Mouse (Mus musculus): ENCODE results near the gene Slc47a2. TPM values are rescaled to one million over a fixed set of nuclear protein-coding genes. Genes with fewer than 3 reads are reported as not detected.
A peak's percentile ranks its signal among the peaks of the same experiment; 100 is the strongest.

Slc47a2 gene
- total RNA-seq, 2 experiments from 2014 or later, result not detected

- H3K27ac ChIP-seq, result no peak overlapping the region
- intact Hi-C loops (cut with DNase I), result no loop called here
- no peak for TF ChIP-seq CTCF (IDR thresholded peaks at IDR 0.05)
- no peak overlapping the region for H3K4me3 ChIP-seq
- no peak for DNase-seq
These were observed 45.3 kb downstream of the Slc47a2 start for GRCm38 (mm10) chr11:61297326-61297725.

DNA sequence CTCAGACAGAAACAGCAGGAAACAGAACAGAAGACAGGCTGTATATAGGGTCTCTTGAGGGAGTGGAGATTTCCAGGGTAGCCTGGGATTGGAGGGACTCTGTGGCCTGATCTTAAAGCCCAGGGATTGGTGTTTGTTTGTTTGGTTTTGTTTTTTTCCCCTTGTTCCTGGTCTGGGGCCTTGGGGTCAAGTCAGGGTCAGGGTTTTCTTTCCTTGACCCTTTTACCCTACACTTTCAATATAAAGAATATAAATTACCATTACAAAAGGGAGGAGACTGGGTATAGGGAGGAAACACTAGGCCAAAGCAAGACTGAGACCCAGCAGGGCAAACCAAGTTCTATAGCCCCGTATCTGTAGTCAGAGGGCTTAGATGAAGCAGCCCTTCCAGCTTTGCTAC is 46.1 kb downstream of the Slc47a2 start:
- TF ChIP-seq CTCF (IDR thresholded peaks at IDR 0.05), result no peak
- no peak for DNase-seq

DNA sequence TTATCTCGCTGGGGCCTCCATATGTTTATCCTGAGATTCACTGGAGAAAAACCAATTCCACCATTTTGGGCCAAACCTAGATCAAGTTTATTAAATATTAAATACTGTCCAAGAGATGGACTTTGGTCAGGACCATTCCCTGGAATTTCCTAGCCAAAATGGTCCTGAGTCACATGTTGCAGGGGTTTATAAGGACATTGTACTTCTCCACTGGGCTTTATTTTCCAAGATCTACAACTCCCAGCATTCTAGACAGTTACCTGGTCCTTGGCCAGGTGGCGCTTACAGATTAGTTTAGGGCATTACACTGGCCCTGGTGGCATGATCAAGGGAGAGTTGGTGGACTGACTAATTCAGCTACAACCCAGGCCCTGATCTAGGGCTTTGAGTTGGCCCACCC is 47.1 kb downstream of the Slc47a2 start:
- Histone ChIP-seq H3K27ac (no peak overlapping the region), H3K4me3 (no peak overlapping the region)
- TF ChIP-seq CTCF (IDR thresholded peaks at IDR 0.05), result no peak
- DNase-seq, result no peak
- intact Hi-C loops (cut with DNase I), result no loop called here

More for the DNA sequence above, 46.1 kb downstream of the Slc47a2 start:
- no peak overlapping the region for H3K4me3 ChIP-seq
- intact Hi-C loops (cut with DNase I), result no loop called here
- H3K27ac ChIP-seq, result no peak overlapping the region

DNA sequence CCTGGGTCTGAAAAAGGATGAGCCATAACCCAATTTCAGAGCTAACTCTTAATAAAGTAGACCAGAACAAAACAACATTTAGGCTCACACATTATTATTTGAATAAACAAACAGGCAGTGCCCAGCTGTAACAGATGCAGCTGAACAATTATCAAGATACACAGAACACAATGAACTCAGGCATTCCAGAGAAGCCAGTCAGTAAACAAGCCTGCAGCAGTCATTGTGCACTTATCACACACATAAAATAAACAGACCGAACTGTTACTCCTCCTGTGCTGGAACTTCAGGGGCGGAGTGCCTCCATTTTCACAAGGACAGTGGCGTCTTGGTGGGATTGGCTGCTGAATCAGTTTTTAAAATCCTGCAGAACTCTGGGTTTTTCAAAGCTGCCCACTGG is 48.2 kb downstream of the Slc47a2 start:
- H3K4me3 ChIP-seq, result no peak overlapping the region
- intact Hi-C loops (cut with DNase I), result no loop called here
- no peak for TF ChIP-seq CTCF (IDR thresholded peaks at IDR 0.05)
- peak overlapping the region; percentile 38; the same call in 1 of the 2 replicates for H3K27ac ChIP-seq
- DNase-seq, result no peak

DNA sequence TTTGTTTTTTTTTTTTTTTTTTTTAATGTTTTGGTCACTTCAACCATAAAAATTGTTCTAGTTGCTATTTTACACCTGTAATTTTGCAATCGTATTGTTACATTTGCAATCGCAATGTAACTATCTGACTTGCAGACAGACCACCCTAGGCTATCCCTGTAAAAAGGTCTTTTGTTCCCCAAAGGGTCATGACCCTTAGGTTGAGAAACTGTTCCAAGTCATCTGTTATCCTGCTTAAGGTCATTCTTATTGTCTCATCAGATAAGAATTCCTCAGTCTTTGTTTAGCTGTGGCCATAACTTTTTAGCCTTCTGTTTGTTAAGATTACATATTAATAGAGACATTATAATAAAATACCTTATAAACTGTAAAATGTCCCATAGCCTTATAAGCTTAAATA is 49.4 kb downstream of the Slc47a2 start:
- intact Hi-C loops (cut with DNase I), result no loop called here
- no peak for TF ChIP-seq CTCF (IDR thresholded peaks at IDR 0.05)
- no peak for DNase-seq
- Histone ChIP-seq H3K27ac (0 out of 2 replicates have a peak overlapping the region, but pooled peaks have one; percentile 35), H3K4me3 (no peak overlapping the region)

- Histone ChIP-seq H3K27ac (no peak overlapping the region), H3K4me3 (no peak overlapping the region)
- no peak for TF ChIP-seq CTCF (IDR thresholded peaks at IDR 0.05)
- DNase-seq, result no peak
- intact Hi-C loops (cut with DNase I), result no loop called here
These were observed 58.3 kb downstream of the Slc47a2 start for GRCm38 (mm10) chr11:61284323-61284722.

- Histone ChIP-seq H3K27ac (no peak overlapping the region), H3K4me3 (no peak overlapping the region)
- no peak for DNase-seq
- intact Hi-C loops (cut with DNase I), result no loop called here
- no peak for TF ChIP-seq CTCF (IDR thresholded peaks at IDR 0.05)
These were observed 59.1 kb downstream of the Slc47a2 start for GRCm38 (mm10) chr11:61283414-61284049.

DNA sequence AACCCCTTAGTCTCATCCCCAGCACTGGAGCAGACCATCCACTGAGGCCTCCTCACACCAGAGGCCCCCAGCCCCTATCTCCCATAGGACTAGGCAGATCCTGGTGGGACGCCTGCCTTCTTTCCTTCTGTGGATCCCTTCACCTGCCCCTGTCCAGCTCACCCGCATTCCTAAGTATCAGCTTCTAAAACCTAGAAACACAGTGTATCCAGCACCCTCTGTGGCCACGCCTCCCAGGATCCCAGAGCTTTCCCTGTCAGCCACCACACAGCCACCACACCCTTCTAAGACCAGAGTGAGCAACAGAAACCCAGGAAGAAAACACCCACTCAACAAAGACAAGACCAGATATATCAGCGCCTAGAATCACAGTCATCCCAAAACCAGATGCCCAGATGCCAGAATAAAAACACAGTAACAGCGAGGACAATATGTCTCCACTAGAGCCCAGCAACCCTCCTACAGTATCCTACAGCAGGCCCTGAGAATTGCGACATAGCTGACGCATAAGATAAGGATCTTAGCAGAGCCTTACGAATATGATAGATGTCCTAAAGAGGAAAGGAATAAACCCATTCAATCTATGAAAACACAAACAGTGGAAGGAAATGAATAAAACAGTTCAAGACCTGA is 64.1 kb downstream of the Slc47a2 start:
- Histone ChIP-seq H3K4me3 (no peak overlapping the region), H3K27ac (no peak overlapping the region)
- no peak for TF ChIP-seq CTCF (IDR thresholded peaks at IDR 0.05)
- no peak for DNase-seq
- intact Hi-C loops (cut with DNase I), result no loop called here

GRCm38 (mm10) chr11:61277937-61278336 is 64.7 kb downstream of the Slc47a2 start:
- TF ChIP-seq CTCF (IDR thresholded peaks at IDR 0.05), result no peak
- Histone ChIP-seq H3K27ac (no peak overlapping the region), H3K4me3 (no peak overlapping the region)
- no peak for DNase-seq
- intact Hi-C loops (cut with DNase I), result no loop called here

GRCm38 (mm10) chr11:61276482-61276881 is 66.2 kb downstream of the Slc47a2 start:
- TF ChIP-seq CTCF (IDR thresholded peaks at IDR 0.05), result no peak
- intact Hi-C loops (cut with DNase I), result no loop called here
- no peak for DNase-seq
- H3K27ac ChIP-seq, result no peak overlapping the region
- H3K4me3 ChIP-seq, result no peak overlapping the region

DNA sequence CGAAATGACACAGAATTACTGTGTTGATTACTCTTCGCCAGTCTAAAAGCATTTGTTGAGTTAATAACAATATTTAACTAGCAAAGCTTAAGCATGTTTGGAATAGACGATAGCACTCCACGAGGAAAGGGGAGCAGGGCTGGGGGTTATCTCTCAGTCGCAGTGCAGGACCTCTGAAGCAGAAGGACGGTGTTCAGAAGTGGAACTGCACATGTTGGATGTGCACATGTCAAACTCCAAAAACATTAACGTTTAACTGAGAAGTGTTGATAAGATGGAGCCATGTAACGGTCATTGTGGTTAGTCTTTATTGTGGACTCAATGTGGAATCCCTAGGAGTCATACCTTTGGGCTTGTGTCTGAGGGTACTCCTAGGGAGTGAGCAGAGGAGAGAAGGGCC is 67.6 kb downstream of the Slc47a2 start:
- Histone ChIP-seq H3K4me3 (no peak overlapping the region), H3K27ac (no peak overlapping the region)
- intact Hi-C loops (cut with DNase I), result no loop called here
- no peak for TF ChIP-seq CTCF (IDR thresholded peaks at IDR 0.05)
- no peak for DNase-seq

- no peak for DNase-seq
- no peak overlapping the region for H3K27ac ChIP-seq
- intact Hi-C loops (cut with DNase I), result no loop called here
- H3K4me3 ChIP-seq, result no peak overlapping the region
- TF ChIP-seq CTCF (IDR thresholded peaks at IDR 0.05), result no peak
These were observed 68.2 kb downstream of the Slc47a2 start for GRCm38 (mm10) chr11:61274421-61274820.

- Histone ChIP-seq H3K4me3 (no peak overlapping the region), H3K27ac (no peak overlapping the region)
- no peak for TF ChIP-seq CTCF (IDR thresholded peaks at IDR 0.05)
- DNase-seq, result no peak
- intact Hi-C loops (cut with DNase I), result no loop called here
These were observed 68.7 kb downstream of the Slc47a2 start for GRCm38 (mm10) chr11:61273928-61274327.

DNA sequence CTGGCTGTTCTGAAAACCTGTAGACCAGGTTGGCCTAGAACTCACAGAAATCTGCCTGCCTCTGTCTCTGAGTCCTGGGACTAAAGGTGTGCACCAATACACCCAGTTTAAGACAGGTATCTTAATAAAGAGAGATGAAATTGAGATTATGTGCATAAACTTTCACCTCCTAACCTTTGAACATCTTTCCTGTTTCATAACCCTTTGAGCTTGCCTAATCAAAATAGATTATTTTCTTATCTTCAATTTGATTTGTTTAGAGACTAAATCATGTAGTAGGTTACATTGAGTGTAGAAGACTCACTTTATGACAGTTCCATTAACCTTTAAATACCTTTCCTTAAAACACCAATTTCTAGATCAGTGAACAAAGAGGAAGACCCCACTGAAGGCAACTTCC is 71.0 kb downstream of the Slc47a2 start:
- H3K27ac ChIP-seq, result no peak overlapping the region
- H3K4me3 ChIP-seq, result no peak overlapping the region
- TF ChIP-seq CTCF (IDR thresholded peaks at IDR 0.05), result no peak
- DNase-seq, result no peak
- intact Hi-C loops (cut with DNase I), result no loop called here
